Mouse (Mus musculus): Measurements from ENCODE around the gene Gm4756. TPM values are rescaled to one million over a fixed set of nuclear protein-coding genes. Genes with fewer than 3 reads are reported as not detected.
"Not testable (repeated sequence)": the region's sequence is repeated elsewhere in the genome, so short reads cannot be mapped to it uniquely, and the experiment has no call there.

Gm4756 gene
- not detected in 2 replicates for polyA plus RNA-seq (2015; fragmentation: Nextera tagmentation; extraction: Ambion mirVana)

DNA sequence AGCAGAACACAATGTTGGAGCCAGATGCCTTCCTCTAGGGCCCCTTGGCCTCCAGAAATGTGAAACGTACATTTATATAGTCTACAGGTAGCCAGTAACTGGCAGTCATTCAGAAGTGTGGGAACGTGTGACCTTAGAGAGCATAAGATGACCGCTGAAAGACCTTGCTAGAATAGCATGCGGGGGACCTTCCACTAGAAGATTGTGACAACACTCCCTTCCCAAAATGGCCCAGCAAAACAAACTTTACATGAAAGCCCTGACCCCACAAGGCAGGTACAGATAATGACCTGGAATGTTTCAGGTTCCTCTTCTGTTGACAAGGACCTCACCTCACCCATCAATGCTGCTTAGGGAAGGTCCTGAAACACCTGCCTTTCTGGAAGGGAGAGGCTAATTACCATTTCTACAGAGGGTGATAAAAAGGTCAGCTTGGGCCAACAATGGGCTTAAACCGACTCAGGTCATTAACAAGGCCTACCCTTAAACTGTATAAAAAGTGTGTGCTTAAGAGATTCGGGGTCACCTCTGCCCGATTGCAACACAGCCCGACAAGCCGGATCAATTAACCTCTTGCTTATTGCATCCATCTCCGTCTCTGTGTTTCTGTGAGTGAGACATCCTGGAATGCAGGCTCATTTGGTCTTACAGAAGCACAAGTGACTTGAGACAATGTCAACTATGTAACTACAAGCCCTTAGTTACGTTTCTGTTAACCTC is at the start of gene Gm4756:
Gene Gm4756 (minus strand): TSS at position 51 of the 720 bp plus-strand sequence.
- Histone ChIP-seq H3K27ac (no peak within 1 kb of the TSS), H3K27me3 (no peaks in the 10 kb centered on the region), H3K4me2 (no peak within 1 kb of the TSS), H3K4me3 (no peak within 1 kb of the TSS), H3K9ac (no peak within 1 kb of the TSS), H3K9me3 (no peaks in the 10 kb centered on the region), H3K4me1 (no peaks in the 10 kb centered on the region), H3K36me3 (peaks cover 5% of the 10 kb centered on the region; the same call in 1 of the 2 replicates)
- no peak for ATAC-seq (ENCODE audit: insufficient number of reproducible peaks, low FRiP score, low TSS enrichment, low read depth)
- WGBS = 60% methylated on average over 11 of the region's 11 CpGs

DNA sequence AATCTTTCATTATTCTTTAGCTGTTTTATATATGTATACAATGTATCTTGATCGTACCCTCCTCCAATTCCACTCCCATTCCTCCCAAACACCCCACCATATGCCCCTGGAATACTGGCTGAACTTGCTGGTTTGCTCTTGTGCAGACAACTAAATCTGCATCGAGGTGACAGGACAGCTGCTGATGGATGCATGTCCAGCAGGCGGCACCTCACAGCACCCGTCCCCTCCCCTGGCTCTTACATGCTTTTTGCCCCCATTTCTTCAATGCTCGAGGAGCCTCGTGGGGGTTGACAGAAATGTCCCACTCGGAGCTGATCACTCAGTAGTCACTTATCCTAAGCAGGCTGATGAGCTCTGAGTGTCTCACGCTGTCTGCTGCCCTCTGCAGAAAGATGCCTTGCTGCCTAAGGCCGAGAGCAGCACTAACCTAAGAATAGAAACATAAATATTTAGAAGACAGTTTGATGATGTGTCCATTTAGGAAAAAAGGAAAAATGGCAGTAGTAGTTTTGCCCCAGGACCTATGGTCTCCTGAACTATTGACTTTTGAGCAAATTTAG is 45.5 kb upstream of the Gm4756 start:
- no peak for ATAC-seq (ENCODE audit: insufficient number of reproducible peaks, low FRiP score, low TSS enrichment, low read depth)
- Histone ChIP-seq H3K9ac (no peak overlapping the region), H3K4me1 (0 out of 2 replicates have a peak, but pooled peaks cover 2% of the 10 kb centered on the region), H3K9me3 (no peaks in the 10 kb centered on the region), H3K27me3 (no peaks in the 10 kb centered on the region), H3K27ac (no peak overlapping the region), H3K4me3 (no peak overlapping the region), H3K36me3 (no peaks in the 10 kb centered on the region), H3K4me2 (no peak overlapping the region)
- 39% methylated on average over 9 of the region's 9 CpGs for WGBS

DNA sequence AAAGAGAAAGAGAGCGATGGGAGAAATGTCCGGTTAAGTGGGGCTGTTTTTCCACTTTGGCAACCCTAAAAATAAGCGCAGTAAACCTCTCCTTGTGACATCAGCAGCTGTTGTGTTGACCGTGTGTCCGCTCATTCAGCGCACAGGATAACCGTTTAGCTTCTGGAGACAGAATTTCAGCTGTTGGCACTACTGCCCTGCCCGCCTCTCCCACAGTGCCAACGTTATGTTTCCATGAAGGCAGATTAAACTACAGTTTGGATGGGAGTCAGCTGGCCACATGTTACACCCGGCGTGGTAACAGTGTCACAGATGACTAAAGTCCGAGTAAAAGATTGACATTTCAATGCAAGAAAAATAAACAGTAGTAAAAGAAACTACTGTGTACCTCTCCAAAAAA is 45.0 kb upstream of the Gm4756 start:
- H3K4me3 ChIP-seq = no peak overlapping the region
- no peaks in the 10 kb centered on the region for H3K36me3 ChIP-seq
- no peak overlapping the region for H3K27ac ChIP-seq
- 0 out of 2 replicates have a peak, but pooled peaks cover 2% of the 10 kb centered on the region for H3K4me1 ChIP-seq
- H3K27me3 ChIP-seq = no peaks in the 10 kb centered on the region
- ATAC-seq (ENCODE audit: insufficient number of reproducible peaks, low FRiP score, low TSS enrichment, low read depth) = no peak
- H3K9ac ChIP-seq = no peak overlapping the region
- H3K9me3 ChIP-seq = no peaks in the 10 kb centered on the region
- H3K4me2 ChIP-seq = no peak overlapping the region
- WGBS = 55% methylated on average over 12 of the region's 12 CpGs

DNA sequence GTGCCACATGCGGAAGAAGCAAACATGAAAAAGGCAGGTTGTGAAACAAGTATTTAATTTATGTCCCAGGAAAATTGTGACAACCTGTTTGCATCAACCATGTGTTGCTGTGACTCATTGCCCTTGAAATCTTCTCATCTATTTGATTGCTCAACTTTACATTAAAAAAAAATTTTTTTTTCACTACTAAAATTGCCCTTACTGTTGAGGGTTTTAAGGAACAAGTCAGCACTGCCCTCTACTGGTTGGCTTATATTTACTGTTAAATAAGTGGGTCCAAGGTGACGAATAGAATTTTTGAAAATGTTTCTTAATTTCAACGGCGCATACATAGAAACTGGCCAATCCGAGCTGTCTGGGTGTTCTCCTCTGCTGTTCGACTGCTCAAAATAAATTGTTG is 44.4 kb upstream of the Gm4756 start:
- Histone ChIP-seq H3K4me3 (no peak overlapping the region), H3K27me3 (no peaks in the 10 kb centered on the region), H3K27ac (no peak overlapping the region), H3K4me1 (0 out of 2 replicates have a peak, but pooled peaks cover 2% of the 10 kb centered on the region), H3K36me3 (no peaks in the 10 kb centered on the region), H3K9me3 (no peaks in the 10 kb centered on the region), H3K4me2 (no peak overlapping the region), H3K9ac (no peak overlapping the region)
- no peak for ATAC-seq (ENCODE audit: insufficient number of reproducible peaks, low FRiP score, low TSS enrichment, low read depth)
- WGBS = 38% methylated on average over 6 of the region's 6 CpGs

DNA sequence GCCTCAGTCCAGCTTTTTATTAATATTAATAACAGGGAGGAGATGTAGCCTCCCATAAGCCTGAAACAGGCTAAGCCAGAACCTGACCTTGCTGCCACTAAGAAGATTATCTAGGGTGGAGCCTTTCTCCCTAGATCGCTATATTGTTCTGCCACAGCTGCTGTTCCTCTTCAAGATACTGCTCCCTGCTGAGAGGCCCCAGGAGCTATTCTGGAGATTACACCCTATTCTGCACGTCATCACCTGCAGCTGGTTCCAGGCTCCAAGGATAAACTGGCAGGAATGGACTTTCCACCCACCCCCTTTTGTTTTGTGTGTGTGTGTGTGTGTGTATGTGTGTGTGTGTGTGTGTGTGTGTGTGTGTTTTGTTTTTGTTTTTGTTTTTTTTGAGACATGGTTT is 38.8 kb upstream of the Gm4756 start:
- ATAC-seq (ENCODE audit: insufficient number of reproducible peaks, low FRiP score, low TSS enrichment, low read depth); H3K4me3 ChIP-seq; H3K27ac ChIP-seq; H3K9me3 ChIP-seq; H3K4me2 ChIP-seq; H3K9ac ChIP-seq; H3K27me3 ChIP-seq; H3K36me3 ChIP-seq; H3K4me1 ChIP-seq: not testable (repeated sequence)
- WGBS = 59% methylated on average over 2 of the region's 2 CpGs

DNA sequence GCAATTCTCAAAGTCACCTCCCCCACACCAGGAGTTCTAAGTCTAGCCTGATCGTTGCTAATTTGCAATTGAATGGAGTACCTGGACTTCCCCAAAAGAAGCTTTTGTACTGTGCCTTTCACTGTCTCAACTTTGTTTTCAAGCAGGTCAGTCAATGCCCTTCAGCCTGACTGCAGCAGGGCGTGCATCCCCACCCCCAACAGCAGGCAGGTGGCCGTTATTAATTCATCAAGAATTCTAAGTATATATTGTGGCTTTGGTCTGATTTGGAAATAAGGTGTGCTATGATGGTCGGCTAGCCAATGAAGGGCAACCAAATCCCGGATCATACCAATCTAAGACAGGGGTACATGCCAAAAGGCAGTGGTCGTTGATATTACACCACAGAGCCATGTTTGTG is 38.3 kb upstream of the Gm4756 start:
- H3K9me3 ChIP-seq; H3K4me2 ChIP-seq; H3K36me3 ChIP-seq; H3K4me3 ChIP-seq; ATAC-seq (ENCODE audit: insufficient number of reproducible peaks, low FRiP score, low TSS enrichment, low read depth); H3K9ac ChIP-seq; H3K27ac ChIP-seq; H3K4me1 ChIP-seq; H3K27me3 ChIP-seq: not testable (repeated sequence)
- 46% methylated on average over 6 of the region's 6 CpGs for WGBS

DNA sequence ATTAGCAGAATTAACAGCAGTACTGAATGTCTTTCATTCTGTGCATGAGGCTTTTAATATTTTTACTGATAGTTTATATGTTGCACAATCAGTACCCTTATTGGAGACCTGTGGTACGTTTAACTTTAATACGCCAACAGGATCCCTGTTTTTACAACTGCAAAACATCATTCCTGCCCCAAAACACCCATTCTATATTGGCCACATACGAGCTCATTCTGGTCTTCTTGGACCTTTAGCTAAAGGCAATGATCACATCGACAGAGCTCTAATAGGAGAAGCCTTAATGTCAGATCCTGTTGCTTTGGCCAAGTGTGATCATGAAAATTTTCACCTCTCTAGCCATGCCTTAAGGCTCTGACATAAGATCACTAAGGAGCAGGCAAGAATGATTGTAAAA is 37.1 kb upstream of the Gm4756 start:
- H3K9me3 ChIP-seq; H3K9ac ChIP-seq; H3K4me1 ChIP-seq; ATAC-seq (ENCODE audit: insufficient number of reproducible peaks, low FRiP score, low TSS enrichment, low read depth); H3K4me3 ChIP-seq; H3K4me2 ChIP-seq; H3K27ac ChIP-seq; H3K36me3 ChIP-seq; H3K27me3 ChIP-seq: not testable (repeated sequence)
- 66% methylated on average over 4 of the region's 4 CpGs for WGBS

DNA sequence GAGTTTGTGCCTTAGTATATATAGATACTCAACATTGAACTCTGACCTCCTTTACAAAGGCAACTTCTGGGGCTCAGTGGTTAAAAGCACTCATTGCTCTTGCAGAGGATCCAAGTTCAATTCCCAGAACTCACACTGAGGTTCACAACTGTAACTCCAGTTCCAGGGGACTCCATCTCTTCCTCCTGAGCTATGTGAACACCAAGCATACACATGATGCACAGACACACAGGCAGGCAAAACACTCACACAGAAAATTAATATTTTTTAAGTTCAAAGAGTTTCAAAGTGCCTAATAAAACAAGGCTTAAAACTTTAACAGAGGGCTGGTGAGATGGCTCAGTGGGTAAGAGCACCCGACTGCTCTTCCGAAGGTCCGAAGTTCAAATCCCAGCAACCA is 34.2 kb upstream of the Gm4756 start:
- Histone ChIP-seq H3K36me3 (no peaks in the 10 kb centered on the region), H3K4me2 (no peak overlapping the region), H3K27me3 (no peaks in the 10 kb centered on the region), H3K4me3 (no peak overlapping the region), H3K27ac (no peak overlapping the region), H3K4me1 (no peaks in the 10 kb centered on the region), H3K9ac (no peak overlapping the region), H3K9me3 (no peaks in the 10 kb centered on the region)
- no peak for ATAC-seq (ENCODE audit: insufficient number of reproducible peaks, low FRiP score, low TSS enrichment, low read depth)
- WGBS = 95% methylated on average over 3 of the region's 3 CpGs

DNA sequence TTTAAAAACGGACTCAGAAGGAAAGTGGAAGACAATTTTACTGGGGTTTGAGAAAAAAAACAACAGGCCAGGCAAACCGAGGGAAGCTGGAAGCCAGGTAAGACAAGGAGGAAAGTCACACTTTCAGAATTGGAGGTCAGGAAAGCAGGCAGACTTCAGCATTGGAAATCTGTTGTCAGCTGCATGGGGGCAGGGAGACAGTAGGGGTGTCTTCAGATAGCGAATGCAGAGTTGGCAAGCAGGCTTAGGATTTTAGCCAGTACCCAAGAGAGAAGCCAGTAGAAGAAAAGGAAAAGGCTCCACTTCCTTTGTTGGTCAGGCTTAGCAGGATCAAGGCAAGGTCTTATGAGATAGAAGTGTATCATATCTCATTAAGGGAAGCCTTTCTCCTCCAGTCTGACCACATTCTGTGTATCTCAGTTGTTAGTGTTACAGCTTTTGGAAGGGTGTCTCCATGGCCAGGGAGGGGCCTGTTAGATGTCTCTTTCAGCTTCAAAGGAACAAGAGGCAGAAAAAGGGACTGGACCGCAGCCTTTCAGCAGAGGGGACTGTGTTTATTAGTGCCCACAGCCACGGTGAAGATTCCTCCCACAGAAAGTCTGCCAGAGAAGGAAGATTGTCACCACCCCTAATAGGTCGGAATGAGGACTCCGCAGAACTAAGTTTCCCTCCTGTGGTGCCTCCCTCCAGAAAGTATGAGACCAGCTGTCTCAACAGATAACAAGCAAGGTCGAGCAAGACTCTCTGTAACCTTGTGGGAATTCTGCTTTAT is 33.2 kb upstream of the Gm4756 start:
- no peaks in the 10 kb centered on the region for H3K4me1 ChIP-seq
- 60% methylated on average over 8 of the region's 8 CpGs for WGBS
- no peak for ATAC-seq (ENCODE audit: insufficient number of reproducible peaks, low FRiP score, low TSS enrichment, low read depth)
- no peaks in the 10 kb centered on the region for H3K36me3 ChIP-seq
- no peak overlapping the region for H3K4me3 ChIP-seq
- no peaks in the 10 kb centered on the region for H3K9me3 ChIP-seq
- H3K9ac ChIP-seq = no peak overlapping the region
- H3K27ac ChIP-seq = no peak overlapping the region
- H3K27me3 ChIP-seq = no peaks in the 10 kb centered on the region
- H3K4me2 ChIP-seq = no peak overlapping the region

DNA sequence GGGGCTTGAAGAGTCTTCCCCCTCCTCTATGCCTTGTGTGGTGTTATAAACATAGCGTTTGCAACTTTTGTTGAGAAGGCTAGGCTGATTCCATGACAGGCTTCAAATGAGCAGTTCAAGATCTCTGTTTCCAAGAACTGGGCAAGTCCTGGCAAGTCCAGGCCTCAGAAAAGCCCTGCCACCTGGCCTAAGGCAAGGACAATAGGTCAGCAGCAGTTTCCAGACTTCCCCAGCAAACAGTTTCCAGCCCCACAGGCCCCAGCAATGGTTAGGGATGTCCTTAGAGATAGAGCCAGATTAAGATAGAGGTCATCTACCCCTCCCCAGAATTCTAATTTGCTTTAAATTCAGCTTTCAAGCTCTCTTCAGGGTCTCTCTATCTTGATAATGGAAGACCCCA is 32.5 kb upstream of the Gm4756 start:
- H3K4me3 ChIP-seq = no peak overlapping the region
- H3K27me3 ChIP-seq = no peaks in the 10 kb centered on the region
- ATAC-seq (ENCODE audit: insufficient number of reproducible peaks, low FRiP score, low TSS enrichment, low read depth) = no peak
- no peak overlapping the region for H3K27ac ChIP-seq
- no peaks in the 10 kb centered on the region for H3K9me3 ChIP-seq
- no peak overlapping the region for H3K4me2 ChIP-seq
- no peak overlapping the region for H3K9ac ChIP-seq
- no peaks in the 10 kb centered on the region for H3K36me3 ChIP-seq
- H3K4me1 ChIP-seq = no peaks in the 10 kb centered on the region
- 85% methylated on average over 1 of the region's 1 CpGs for WGBS

DNA sequence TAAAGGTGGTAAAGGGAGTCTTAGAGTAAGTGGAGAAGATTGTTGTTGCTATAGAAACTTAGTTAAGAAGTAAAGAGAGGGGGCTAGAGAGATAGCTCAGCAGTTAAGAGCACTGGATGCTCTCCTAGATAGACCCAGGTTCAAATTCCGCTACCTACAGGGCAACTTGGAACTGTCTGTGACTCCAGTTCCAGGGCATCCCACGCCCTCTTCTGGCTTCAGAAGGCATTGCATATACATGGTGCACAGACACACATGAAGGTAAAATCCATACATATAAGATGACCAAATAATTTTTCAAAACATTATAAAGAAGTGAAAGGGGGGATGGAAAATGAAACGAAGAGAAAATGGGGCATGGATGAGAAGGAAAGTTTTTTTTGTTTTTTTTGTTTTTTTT is 30.2 kb upstream of the Gm4756 start:
- Histone ChIP-seq H3K4me3 (no peak overlapping the region), H3K27ac (no peak overlapping the region), H3K27me3 (no peaks in the 10 kb centered on the region), H3K36me3 (no peaks in the 10 kb centered on the region), H3K4me2 (no peak overlapping the region), H3K9ac (no peak overlapping the region), H3K9me3 (no peaks in the 10 kb centered on the region), H3K4me1 (peaks cover 2% of the 10 kb centered on the region; the same call in 1 of the 2 replicates)
- no peak for ATAC-seq (ENCODE audit: insufficient number of reproducible peaks, low FRiP score, low TSS enrichment, low read depth)
- 80% methylated on average over 3 of the region's 3 CpGs for WGBS

DNA sequence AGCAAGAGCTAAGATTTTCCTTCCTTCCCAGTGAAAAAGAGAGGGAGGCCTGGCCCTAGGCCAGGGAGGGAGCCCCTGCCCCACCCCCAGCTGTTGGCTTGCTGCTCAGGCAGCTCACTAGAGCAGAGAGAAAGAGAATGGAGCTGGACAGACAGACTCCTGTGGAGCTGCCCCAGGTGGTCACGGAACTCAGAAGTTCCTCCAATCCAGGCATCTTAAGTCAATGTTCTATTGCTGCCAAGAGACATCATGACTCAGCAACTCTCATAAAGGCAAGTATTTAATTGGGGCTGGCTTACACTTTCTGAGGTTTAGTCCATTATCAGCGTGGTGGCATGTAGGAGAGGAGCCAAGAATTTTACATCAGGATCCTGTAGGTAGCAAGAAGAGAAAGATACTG is 25.4 kb upstream of the Gm4756 start:
- 54% methylated on average over 2 of the region's 2 CpGs for WGBS
- no peak overlapping the region for H3K4me2 ChIP-seq
- no peak overlapping the region for H3K4me3 ChIP-seq
- H3K4me1 ChIP-seq = peaks cover 7% of the 10 kb centered on the region
- no peaks in the 10 kb centered on the region for H3K9me3 ChIP-seq
- no peaks in the 10 kb centered on the region for H3K27me3 ChIP-seq
- no peak overlapping the region for H3K27ac ChIP-seq
- no peaks in the 10 kb centered on the region for H3K36me3 ChIP-seq
- H3K9ac ChIP-seq = no peak overlapping the region
- no peak for ATAC-seq (ENCODE audit: insufficient number of reproducible peaks, low FRiP score, low TSS enrichment, low read depth)

Measured in limb, embryonic 15.5 days (tissue).